Comparison of ENCODE assay signal across 25 mouse cellular contexts in the genomic region with DNA sequence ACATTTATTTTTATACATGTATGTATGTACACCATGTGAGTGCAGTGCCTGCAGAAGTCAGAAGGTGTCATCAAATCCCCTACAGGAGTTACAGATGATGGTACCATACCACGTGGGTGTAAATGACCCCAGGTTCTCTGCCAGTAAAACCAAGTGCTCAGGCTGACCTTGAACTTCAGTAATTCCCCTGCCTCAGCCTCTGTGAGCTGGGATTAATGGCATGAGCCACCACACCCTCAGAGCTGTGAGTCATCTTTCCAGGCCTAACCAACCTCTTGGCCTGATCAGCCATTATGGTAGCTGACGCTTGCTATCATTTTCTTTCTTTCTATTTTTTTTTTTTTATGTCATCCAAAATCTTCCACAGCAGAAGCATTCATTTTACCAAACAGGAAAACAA. TPM values are rescaled to one million over a fixed set of nuclear protein-coding genes. Genes with fewer than 3 reads are reported as not detected.
"Had no signal": no experiment of that assay in that cellular context is flagged by ENCODE, and none has a peak within 500 bp of the region (broad histone marks: within the 10 kb centered on the region; RNA-seq: fewer than 3 reads in every experiment).

No protein-coding gene starts in this region.

- H3K9ac ChIP-seq: lung, embryonic 15.5 days; midbrain, embryonic 13.5 days; midbrain, embryonic 15.5 days; neural tube, embryonic 12.5 days; stomach, embryonic 15.5 days had no signal

- H3K36me3 ChIP-seq: midbrain, embryonic 13.5 days; midbrain, embryonic 15.5 days; neural tube, embryonic 12.5 days; stomach, embryonic 15.5 days had no signal

- H3K4me3 ChIP-seq: lung, embryonic 15.5 days; megakaryocyte, embryonic 14.5 days; midbrain, embryonic 13.5 days; midbrain, embryonic 15.5 days; neural tube, embryonic 12.5 days; stomach, embryonic 15.5 days had no signal

- H3K9me3 ChIP-seq: lung, embryonic 15.5 days; megakaryocyte, embryonic 14.5 days; midbrain, embryonic 13.5 days; midbrain, embryonic 15.5 days; neural tube, embryonic 12.5 days; stomach, embryonic 15.5 days had no signal

- H3K4me1 ChIP-seq: lung, embryonic 15.5 days; midbrain, embryonic 15.5 days; neural tube, embryonic 12.5 days; stomach, embryonic 15.5 days had no signal

- H3K4me2 ChIP-seq: lung, embryonic 15.5 days; midbrain, embryonic 11.5 days; midbrain, embryonic 13.5 days; midbrain, embryonic 15.5 days; neural tube, embryonic 12.5 days; stomach, embryonic 15.5 days had no signal

- H3K27me3 ChIP-seq: lung, embryonic 15.5 days; midbrain, embryonic 13.5 days; midbrain, embryonic 15.5 days; neural tube, embryonic 12.5 days; stomach, embryonic 15.5 days had no signal

- ATAC-seq: lung, postnatal 0 days; midbrain, embryonic 13.5 days; midbrain, embryonic 15.5 days had no signal

- H3K27ac ChIP-seq: macrophage; midbrain, embryonic 13.5 days; midbrain, embryonic 15.5 days; neural tube, embryonic 12.5 days; stomach, embryonic 15.5 days; stomach, postnatal 0 days had no signal

- DNase-seq: lung, adult 2 months; lung, postnatal 14 days; lung, postnatal 36 days; right cerebral cortex, postnatal 14 days; thymus, adult 2 months; thymus, postnatal 25 days; thymus, postnatal 4 days had no signal

RNA-seq across cellular contexts. Expression of a gene that starts 20.6 kb away (rescaled TPM):
- total RNA-seq: megakaryocyte progenitor cell, adult 5-6 weeks; midbrain, postnatal 0 days; monocyte, adult 5-6 weeks; neutrophil, adult 5-6 weeks had no signal
- polyA plus RNA-seq: macrophage; midbrain, embryonic 13.5 days; midbrain, embryonic 15.5 days; midbrain, postnatal 0 days; neural tube, embryonic 14.5 days had no signal

RNA-seq across cellular contexts. Expression of a gene that starts 57.4 kb away (rescaled TPM):
- total RNA-seq: megakaryocyte progenitor cell, adult 5-6 weeks; midbrain, postnatal 0 days; monocyte, adult 5-6 weeks; neutrophil, adult 5-6 weeks had no signal
- polyA plus RNA-seq: lung, adult 2 months; midbrain, embryonic 11.5 days; neural tube, embryonic 12.5 days; neural tube, embryonic 14.5 days; spleen, adult 2 months; testis, adult 2 months; thymus, adult 2 months; urinary bladder, adult 2 months had no signal
